Mouse (Mus musculus) megakaryocyte, embryonic 14.5 days (primary cell): ENCODE results near the gene Cacna1e.

Experiments used
- FLI1 ChIP-seq: IDR thresholded peaks from 2 replicates; pipeline ENCODE4 v1.6.1; 2012; ENCODE audit warnings: low read length, inconsistent platforms, mixed read lengths
- GATA1 ChIP-seq: IDR thresholded peaks from 3 replicates; pipeline ENCODE4 v1.6.1; 2012; ENCODE audit warnings: mixed read lengths, low read length, inconsistent platforms, borderline replicate concordance

GRCm38 (mm10) chr1:154537445-154537844 lies 346.9 kb downstream of the Cacna1e start:
- TF ChIP-seq FLI1, result no peak
- no peak for TF ChIP-seq GATA1
